ENCODE assay signal across 9 mouse cellular contexts in the genomic region with DNA sequence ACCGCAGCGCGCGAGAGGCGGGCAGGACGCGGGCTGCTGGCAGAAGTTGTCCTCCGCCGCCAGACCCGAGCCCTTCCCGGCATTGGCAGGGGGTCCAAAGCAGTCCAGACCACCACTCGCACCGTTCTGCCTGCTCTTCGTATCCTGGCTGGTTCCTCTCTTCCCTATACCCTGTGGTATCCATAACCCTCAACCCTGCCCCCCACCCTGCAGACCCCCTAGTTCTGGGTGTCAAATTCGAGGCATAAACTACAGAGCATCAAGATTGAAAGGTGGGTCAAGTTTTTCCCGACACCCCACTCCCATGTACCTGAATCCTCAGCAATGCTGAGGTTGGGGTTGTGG. TPM values are rescaled to one million over a fixed set of nuclear protein-coding genes. Genes with fewer than 3 reads are reported as not detected.
A peak's percentile ranks its signal among the peaks of the same experiment; 100 is the strongest.
DNase-seq lines count a peak whose midpoint lies in the region; ATAC-seq lines count a peak whose summit lies in the region.
"Had no signal": no experiment of that assay in that cellular context is flagged by ENCODE, and none has a peak within 500 bp of the region (broad histone marks: within the 10 kb centered on the region; RNA-seq: fewer than 3 reads in every experiment).

No protein-coding gene starts in this region.

- WGBS in lung, embryonic 15.5 days = 2% methylated on average over 16 of the region's 16 CpGs
- WGBS in forebrain, embryonic 16.5 days = 2% methylated on average over 16 of the region's 16 CpGs
- 2% methylated on average over 16 of the region's 16 CpGs for WGBS in limb, embryonic 15.5 days
- 4% methylated on average over 15 of the region's 16 CpGs for WGBS in stomach, embryonic 14.5 days

- no peaks in the 10 kb centered on the region for H3K36me3 ChIP-seq in lung, embryonic 15.5 days
- no peaks in the 10 kb centered on the region for H3K36me3 ChIP-seq in forebrain, embryonic 16.5 days (ENCODE audit: control insufficient read depth, insufficient read depth)
- no peaks in the 10 kb centered on the region for H3K36me3 ChIP-seq in limb, embryonic 15.5 days
- H3K36me3 ChIP-seq in stomach, embryonic 14.5 days (ENCODE audit: control insufficient read depth, insufficient read depth, low read length) = no peaks in the 10 kb centered on the region

- no peak overlapping the region for H3K9ac ChIP-seq in lung, embryonic 15.5 days
- peak overlapping the region; percentile 83 for H3K9ac ChIP-seq in forebrain, embryonic 16.5 days (replicated peaks; ENCODE audit: low read depth, low read length)
- no peak overlapping the region for H3K9ac ChIP-seq in limb, embryonic 15.5 days
- H3K9ac ChIP-seq in stomach, embryonic 14.5 days (replicated peaks; ENCODE audit: low read depth, low read length) = no peak overlapping the region

- H3K4me1 ChIP-seq in lung, embryonic 15.5 days = peaks cover 6% of the 10 kb centered on the region
- peaks cover 7% of the 10 kb centered on the region for H3K4me1 ChIP-seq in forebrain, embryonic 16.5 days (replicated peaks; ENCODE audit: control insufficient read depth, insufficient read depth, low read length)
- peaks cover 8% of the 10 kb centered on the region for H3K4me1 ChIP-seq in limb, embryonic 15.5 days
- H3K4me1 ChIP-seq in stomach, embryonic 14.5 days (ENCODE audit: control insufficient read depth, insufficient read depth, low read length) = no peaks in the 10 kb centered on the region

- no peak for ATAC-seq in lung, embryonic 15.5 days (ENCODE audit: borderline replicate concordance, extremely low read depth, low FRiP score, low TSS enrichment)
- ATAC-seq in forebrain, embryonic 16.5 days = no peak
- ATAC-seq in limb, embryonic 15.5 days (ENCODE audit: insufficient number of reproducible peaks, low FRiP score, low TSS enrichment, low read depth) = no peak
- ATAC-seq in stomach, embryonic 14.5 days (ENCODE audit: insufficient number of reproducible peaks, insufficient read depth, low FRiP score, low read depth) = 0 out of 2 replicates have a peak, but pooled peaks have one; percentile 5

- peaks cover 33% of the 10 kb centered on the region for H3K27me3 ChIP-seq in lung, embryonic 15.5 days
- peaks cover 18% of the 10 kb centered on the region for H3K27me3 ChIP-seq in forebrain, embryonic 16.5 days (replicated peaks; ENCODE audit: control insufficient read depth, insufficient read depth, low read length)
- H3K27me3 ChIP-seq in limb, embryonic 15.5 days = peaks cover 41% of the 10 kb centered on the region
- peaks cover 10% of the 10 kb centered on the region for H3K27me3 ChIP-seq in stomach, embryonic 14.5 days (ENCODE audit: control insufficient read depth, insufficient read depth, low read length)

- DNase-seq in lung, adult 18-20 months = no peak
- no peak for DNase-seq in cerebellum, adult 11 months
- DNase-seq in spleen, postnatal 4 days (ENCODE audit: low spot score in 2 of 2) = no peak
- DNase-seq in lung, postnatal 4 days = no peak

- peak overlapping the region; percentile 49 for H3K4me2 ChIP-seq in lung, embryonic 15.5 days
- peak overlapping the region; percentile 62 for H3K4me2 ChIP-seq in forebrain, embryonic 16.5 days (ENCODE audit: low read length)
- peak overlapping the region; percentile 46 for H3K4me2 ChIP-seq in limb, embryonic 15.5 days
- H3K4me2 ChIP-seq in stomach, embryonic 14.5 days (replicated peaks; ENCODE audit: low read depth, low read length) = peak overlapping the region; percentile 49

- H3K27ac ChIP-seq in lung, embryonic 15.5 days = no peak overlapping the region
- H3K27ac ChIP-seq in forebrain, embryonic 16.5 days (ENCODE audit: low read length) = no peak overlapping the region
- H3K27ac ChIP-seq in limb, embryonic 15.5 days = no peak overlapping the region
- no peak overlapping the region for H3K27ac ChIP-seq in stomach, embryonic 14.5 days (ENCODE audit: low read length)
- H3K27ac ChIP-seq: macrophage had no signal

- no peaks in the 10 kb centered on the region for H3K9me3 ChIP-seq in lung, embryonic 15.5 days
- no peaks in the 10 kb centered on the region for H3K9me3 ChIP-seq in forebrain, embryonic 16.5 days (ENCODE audit: control insufficient read depth, low read length)
- no peaks in the 10 kb centered on the region for H3K9me3 ChIP-seq in limb, embryonic 15.5 days
- no peaks in the 10 kb centered on the region for H3K9me3 ChIP-seq in stomach, embryonic 14.5 days (ENCODE audit: control insufficient read depth, low read depth, low read length)

- H3K4me3 ChIP-seq in lung, embryonic 15.5 days = peak overlapping the region; percentile 21
- peak overlapping the region; percentile 74 for H3K4me3 ChIP-seq in forebrain, embryonic 16.5 days (replicated peaks; ENCODE audit: low read length)
- H3K4me3 ChIP-seq in limb, embryonic 15.5 days = peak overlapping the region; percentile 25; the same call in 1 of the 2 replicates
- H3K4me3 ChIP-seq in stomach, embryonic 14.5 days (ENCODE audit: low read depth, low read length) = peak overlapping the region; percentile 26

RNA-seq across cellular contexts. Expression of a gene that starts 0.5 kb away (rescaled TPM):
- 0.30 and 0.35 TPM in 2 replicates for polyA plus RNA-seq in lung, embryonic 15.5 days (2015; fragmentation: Nextera tagmentation; extraction: Ambion mirVana)
- polyA plus RNA-seq in forebrain, embryonic 16.5 days (2015; fragmentation: Nextera tagmentation; extraction: Ambion mirVana) = 3.1 and 3.4 TPM in 2 replicates
- polyA plus RNA-seq in limb, embryonic 15.5 days (2015; fragmentation: Nextera tagmentation; extraction: Ambion mirVana) = 0.25 and 0.31 TPM in 2 replicates
- polyA plus RNA-seq in stomach, embryonic 14.5 days (2014; fragmentation: Nextera tagmentation; extraction: Ambion mirVana) = 0.61 and 0.86 TPM in 2 replicates

RNA-seq across cellular contexts. Expression of a gene that starts 9.2 kb away (rescaled TPM):
- polyA plus RNA-seq in lung, embryonic 15.5 days (2015; fragmentation: Nextera tagmentation; extraction: Ambion mirVana) = 2.1 and 2.4 TPM in 2 replicates
- polyA plus RNA-seq in forebrain, embryonic 16.5 days (2015; fragmentation: Nextera tagmentation; extraction: Ambion mirVana) = 10.7 and 12.9 TPM in 2 replicates
- 1.6 and 2.0 TPM in 2 replicates for polyA plus RNA-seq in limb, embryonic 15.5 days (2015; fragmentation: Nextera tagmentation; extraction: Ambion mirVana)
- polyA plus RNA-seq in stomach, embryonic 14.5 days (2014; fragmentation: Nextera tagmentation; extraction: Ambion mirVana) = 5.6 and 6.6 TPM in 2 replicates

RNA-seq across cellular contexts. Expression of a gene that starts 29.4 kb away (rescaled TPM):
- 18.6 and 21.0 TPM in 2 replicates for polyA plus RNA-seq in lung, embryonic 15.5 days (2015; fragmentation: Nextera tagmentation; extraction: Ambion mirVana)
- 13.7 and 15.2 TPM in 2 replicates for polyA plus RNA-seq in forebrain, embryonic 16.5 days (2015; fragmentation: Nextera tagmentation; extraction: Ambion mirVana)
- polyA plus RNA-seq in limb, embryonic 15.5 days (2015; fragmentation: Nextera tagmentation; extraction: Ambion mirVana) = 23.9 and 24.7 TPM in 2 replicates
- polyA plus RNA-seq in stomach, embryonic 14.5 days (2014; fragmentation: Nextera tagmentation; extraction: Ambion mirVana) = 24.0 and 24.4 TPM in 2 replicates

Comparison
In these comparisons a context has a peak if more than half of its experiments do, and no peak if none do; other contexts are left out.
1. H3K4me3 ChIP-seq: peak in every context shown above with its lines; median percentile 74 in forebrain, embryonic 16.5 days; 26 in stomach, embryonic 14.5 days; 25 in limb, embryonic 15.5 days; 21 in lung, embryonic 15.5 days.